Mouse (Mus musculus) MEL (cell line): ENCODE data around the gene Pld5. TPM values are rescaled to one million over a fixed set of nuclear protein-coding genes. Genes with fewer than 3 reads are reported as not detected.
"Not testable (repeated sequence)": the region's sequence is repeated elsewhere in the genome, so short reads cannot be mapped to it uniquely, and the experiment has no call there.

ENCODE experiments used
- DNase-seq: peaks from one replicate; pipeline ENCODE4 v3.0.0; 2011; ENCODE audit warnings: low read depth, low spot score
- H3K27ac ChIP-seq: 2 replicates; pipeline ENCODE4 v1.5.1; 2012; ENCODE audit warnings: low read depth, mild to moderate bottlenecking, control low read depth, low read length, moderate library complexity; ENCODE audit not compliant: control insufficient read depth
- H3K27me3 ChIP-seq, 2 experiments: fragments of 150-350 bp in 1 of 2; sonication (generic) in 1 of 2; 2 replicates each; pipeline ENCODE4 v1.6.1; 2012; ENCODE audit warnings: low read length in 2 of 2, mild to moderate bottlenecking in 2 of 2, improper control_type of control experiment in 1 of 2, moderate library complexity in 1 of 2; ENCODE audit not compliant: insufficient read depth in 2 of 2, control insufficient read depth in 1 of 2
- H3K36me3 ChIP-seq, 2 experiments: 2 replicates each; pipeline ENCODE4 v1.6.1; 2012 to 2014; ENCODE audit warnings: low read length in 2 of 2, improper control_type of control experiment in 1 of 2, inconsistent platforms in 1 of 2, mild to moderate bottlenecking in 1 of 2; ENCODE audit not compliant: insufficient read depth in 2 of 2, control insufficient read depth in 1 of 2
- H3K4me1 ChIP-seq, 2 experiments: fragments of 150-350 bp in 1 of 2; sonication (generic) in 1 of 2; 2 replicates each; pipeline ENCODE4 v1.6.1; 2012; ENCODE audit warnings: low read length in 2 of 2, improper control_type of control experiment in 1 of 2, mild to moderate bottlenecking in 1 of 2; ENCODE audit not compliant: insufficient read depth in 2 of 2, control insufficient read depth in 1 of 2
- H3K4me3 ChIP-seq, 2 experiments: fragments of 150-350 bp in 1 of 2; sonication (generic) in 1 of 2; 2 replicates each; pipeline ENCODE4 v1.5.1; 2012; ENCODE audit warnings: low read depth in 2 of 2, low read length in 2 of 2, mild to moderate bottlenecking in 2 of 2, moderate library complexity in 2 of 2, control low read depth in 1 of 2, improper control_type of control experiment in 1 of 2; ENCODE audit not compliant: control insufficient read depth in 1 of 2, insufficient read depth in 1 of 2
- H3K79me2 ChIP-seq: 2 replicates; pipeline ENCODE4 v1.6.1; 2012; ENCODE audit warnings: mild to moderate bottlenecking, low read length, moderate library complexity; ENCODE audit not compliant: control insufficient read depth, poor library complexity, insufficient read depth
- H3K9ac ChIP-seq: 2 replicates; pipeline ENCODE4 v1.6.1; 2012; ENCODE audit warnings: low read depth, mild to moderate bottlenecking, control low read depth, low read length, moderate library complexity; ENCODE audit not compliant: control insufficient read depth, poor library complexity, severe bottlenecking
- H3K9me3 ChIP-seq: fragments of 150-350 bp; sonication (generic); replicated peaks from 2 replicates; pipeline ENCODE4 v1.6.1; 2012; ENCODE audit warnings: mild to moderate bottlenecking, low read length, improper control_type of control experiment, moderate library complexity; ENCODE audit not compliant: insufficient read depth
- BHLHE40 ChIP-seq: IDR thresholded peaks from 2 replicates; pipeline ENCODE4 v1.6.1; 2012; ENCODE audit warnings: low read depth, mild to moderate bottlenecking, inconsistent platforms, low read length, improper control_type of control experiment, borderline replicate concordance
- CHD1 ChIP-seq: IDR thresholded peaks from 2 replicates; pipeline ENCODE4 v1.6.1; 2012; ENCODE audit warnings: low read depth, mild to moderate bottlenecking, inconsistent platforms, low read length, improper control_type of control experiment
- CHD2 ChIP-seq: IDR thresholded peaks from 2 replicates; pipeline ENCODE4 v1.6.1; 2011; ENCODE audit warnings: low read length, improper control_type of control experiment
- CTCF ChIP-seq, 3 experiments: IDR thresholded peaks in 2 of 3; conservative IDR thresholded peaks in 1 of 3; 2 replicates each; pipeline ENCODE4 v1.5.1; 2011 to 2012; ENCODE audit warnings: low read length in 3 of 3, low read depth in 2 of 3, mild to moderate bottlenecking in 2 of 3, improper control_type of control experiment in 1 of 3, inconsistent platforms in 1 of 3, mixed read lengths in 1 of 3, moderate library complexity in 1 of 3; ENCODE audit not compliant: control insufficient read depth in 1 of 3, insufficient read depth in 1 of 3, poor library complexity in 1 of 3, severe bottlenecking in 1 of 3
- E2F4 ChIP-seq: IDR thresholded peaks from 2 replicates; pipeline ENCODE4 v1.6.1; 2011; ENCODE audit warnings: low read depth, low read length, improper control_type of control experiment, borderline replicate concordance
- ELF1 ChIP-seq: IDR thresholded peaks from 2 replicates; pipeline ENCODE4 v1.6.1; 2014; ENCODE audit warnings: low read depth, mild to moderate bottlenecking, inconsistent platforms, low read length, improper control_type of control experiment, moderate library complexity
- ETS1 ChIP-seq: IDR thresholded peaks from 2 replicates; pipeline ENCODE4 v1.6.1; 2012; ENCODE audit warnings: low read depth, mild to moderate bottlenecking, inconsistent platforms, low read length, improper control_type of control experiment, moderate library complexity
- GABPA ChIP-seq: IDR thresholded peaks from 2 replicates; pipeline ENCODE4 v1.6.1; 2012; ENCODE audit warnings: low read depth, mild to moderate bottlenecking, inconsistent platforms, low read length, improper control_type of control experiment, moderate library complexity
- GATA1 ChIP-seq: IDR thresholded peaks from 2 replicates; pipeline ENCODE4 v1.6.1; 2011; ENCODE audit warnings: low read depth, low read length, improper control_type of control experiment
- KAT2A ChIP-seq: conservative IDR thresholded peaks from 2 replicates; pipeline ENCODE4 v1.6.1; 2012; ENCODE audit warnings: low read depth, low read length, improper control_type of control experiment, inconsistent platforms
- MAFK ChIP-seq: IDR thresholded peaks from 2 replicates; pipeline ENCODE4 v1.6.1; 2011; ENCODE audit warnings: low read depth, mild to moderate bottlenecking, low read length, improper control_type of control experiment, borderline replicate concordance
- MXI1 ChIP-seq: IDR thresholded peaks from 2 replicates; pipeline ENCODE4 v1.6.1; 2011; ENCODE audit warnings: mild to moderate bottlenecking, low read depth, low read length, improper control_type of control experiment
- MYB ChIP-seq: IDR thresholded peaks from 2 replicates; pipeline ENCODE4 v1.6.1; 2011; ENCODE audit warnings: mild to moderate bottlenecking, low read depth, low read length, improper control_type of control experiment
- MYC ChIP-seq: IDR thresholded peaks from 2 replicates; pipeline ENCODE4 v1.6.1; 2011; ENCODE audit warnings: low read depth, mild to moderate bottlenecking, low read length, improper control_type of control experiment, moderate library complexity
- NELFE ChIP-seq: IDR thresholded peaks from 2 replicates; pipeline ENCODE4 v1.6.1; 2011; ENCODE audit warnings: low read depth, low read length, improper control_type of control experiment
- NRF1 ChIP-seq: IDR thresholded peaks from 2 replicates; pipeline ENCODE4 v1.6.1; 2014; ENCODE audit warnings: low read depth, mild to moderate bottlenecking, inconsistent platforms, low read length, improper control_type of control experiment, moderate library complexity; ENCODE audit not compliant: poor library complexity, insufficient read depth, severe bottlenecking
- POLR2AphosphoS2 ChIP-seq: IDR thresholded peaks from 2 replicates; pipeline ENCODE4 v1.6.1; 2011; ENCODE audit warnings: low read length, improper control_type of control experiment
- POLR2AphosphoS5 ChIP-seq: IDR thresholded peaks from 2 replicates; pipeline ENCODE4 v1.6.1; 2012; ENCODE audit warnings: low read depth, borderline replicate concordance, mild to moderate bottlenecking, inconsistent platforms, low read length, moderate library complexity, mixed read lengths
- RAD21 ChIP-seq: IDR thresholded peaks from 2 replicates; pipeline ENCODE4 v1.6.1; 2011; ENCODE audit warnings: mild to moderate bottlenecking, low read depth, low read length, improper control_type of control experiment
- SIN3A ChIP-seq: IDR thresholded peaks from 2 replicates; pipeline ENCODE4 v1.6.1; 2012; ENCODE audit warnings: low read length, improper control_type of control experiment, inconsistent platforms
- UBTF ChIP-seq: IDR thresholded peaks from 2 replicates; pipeline ENCODE4 v1.6.1; 2012; ENCODE audit warnings: low read depth, mild to moderate bottlenecking, inconsistent platforms, low read length, improper control_type of control experiment, moderate library complexity, borderline replicate concordance; ENCODE audit not compliant: insufficient read depth
- USF1 ChIP-seq: IDR thresholded peaks from 2 replicates; pipeline ENCODE4 v1.6.1; 2014; ENCODE audit warnings: low read depth, mild to moderate bottlenecking, inconsistent platforms, low read length, improper control_type of control experiment, moderate library complexity
- USF2 ChIP-seq, 2 experiments: IDR thresholded peaks; 2 replicates each; pipeline ENCODE4 v1.6.1; 2011 to 2012; ENCODE audit warnings: improper control_type of control experiment in 2 of 2, low read length in 2 of 2, borderline replicate concordance in 1 of 2, inconsistent platforms in 1 of 2, low read depth in 1 of 2, mild to moderate bottlenecking in 1 of 2; ENCODE audit not compliant: insufficient read depth in 1 of 2
- ZKSCAN1 ChIP-seq: IDR thresholded peaks from 2 replicates; pipeline ENCODE4 v1.6.1; 2012; ENCODE audit warnings: low read depth, mild to moderate bottlenecking, inconsistent platforms, low read length, improper control_type of control experiment, moderate library complexity
- ZMIZ1 ChIP-seq: IDR thresholded peaks from 2 replicates; pipeline ENCODE4 v1.6.1; 2012; ENCODE audit warnings: low read depth, mild to moderate bottlenecking, inconsistent platforms, low read length, improper control_type of control experiment, moderate library complexity
- ZNF384 ChIP-seq: IDR thresholded peaks from 2 replicates; pipeline ENCODE4 v1.6.1; 2012; ENCODE audit warnings: low read depth, mild to moderate bottlenecking, inconsistent platforms, low read length, improper control_type of control experiment
- polyA plus RNA-seq, 2 experiments: library from polyadenylated mRNA; stranded (reverse) in 1 of 2; unstranded in 1 of 2; fragments of >175 nt in 1 of 2; fragments of >200 nt in 1 of 2; gene quantifications; 2 replicates each; pipeline versions ENCODE4 v1.2.1 to v1.2.4; 2012; ENCODE audit warnings: low replicate concordance in 2 of 2, low read depth in 1 of 2; ENCODE audit not compliant: insufficient read length in 2 of 2, insufficient read depth in 1 of 2, missing spikeins in 1 of 2
- total RNA-seq: library from RNA; depleted of rRNA; stranded (reverse); fragments of 300-350 nt; gene quantifications from 2 replicates; pipeline ENCODE4 v1.2.3, GENCODE M21; 2012

The Pld5 gene
- total and polyA plus RNA-seq, 3 experiments = 0.01 TPM; not detected in 2

DNA sequence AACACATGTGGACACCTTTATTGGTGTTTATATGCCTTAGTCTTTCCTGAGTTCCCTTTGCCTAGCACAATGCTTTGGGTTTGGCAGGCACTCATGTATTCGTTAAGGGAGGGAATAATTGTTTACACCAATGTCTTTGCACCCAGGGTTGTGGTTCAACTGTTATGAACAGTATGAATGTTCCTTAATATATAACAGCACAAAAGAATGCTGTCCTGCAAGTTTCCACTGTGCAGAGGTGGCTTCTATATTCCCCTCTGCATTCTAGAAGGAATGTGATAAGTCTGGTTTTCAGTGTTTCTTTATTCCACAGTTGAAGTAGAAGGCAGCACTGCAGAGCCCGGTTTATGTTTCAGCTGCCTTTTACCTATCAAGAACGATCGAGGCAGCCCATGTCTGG lies 286.2 kb downstream of the Pld5 start:
- Histone ChIP-seq H3K27me3 (no peaks in the 10 kb centered on the region), H3K36me3 (no peaks in the 10 kb centered on the region), H3K79me2 (no peaks in the 10 kb centered on the region), H3K9me3 (no peaks in the 10 kb centered on the region), H3K27ac (no peak overlapping the region), H3K4me3 (no peak overlapping the region), H3K4me1 (no peaks in the 10 kb centered on the region), H3K9ac (no peak overlapping the region)
- DNase-seq = no peak
- no peak for TF ChIP-seq MYB
- no peak for TF ChIP-seq MXI1
- TF ChIP-seq E2F4 = no peak
- TF ChIP-seq GABPA = no peak
- no peak for TF ChIP-seq SIN3A
- TF ChIP-seq ELF1 = no peak
- no peak for TF ChIP-seq NELFE
- no peak for TF ChIP-seq USF2 (IDR thresholded peaks at IDR 0.05; ENCODE audit: borderline replicate concordance in 1 of 2, insufficient read depth in 1 of 2, low read depth in 1 of 2, low read length in 2 of 2)
- no peak for TF ChIP-seq KAT2A
- no peak for TF ChIP-seq CTCF (IDR thresholded peaks at IDR 0.05 in 2 of 3, conservative IDR thresholded peaks at IDR 0.05 in 1 of 3; ENCODE audit: control insufficient read depth in 1 of 3, insufficient read depth in 1 of 3, low read depth in 2 of 3, low read length in 3 of 3, poor library complexity in 1 of 3, severe bottlenecking in 1 of 3)
- TF ChIP-seq CHD1 = no peak
- no peak for TF ChIP-seq CHD2
- TF ChIP-seq ZMIZ1 = no peak
- no peak for TF ChIP-seq BHLHE40
- TF ChIP-seq ZKSCAN1 = no peak
- TF ChIP-seq RAD21 = no peak

DNA sequence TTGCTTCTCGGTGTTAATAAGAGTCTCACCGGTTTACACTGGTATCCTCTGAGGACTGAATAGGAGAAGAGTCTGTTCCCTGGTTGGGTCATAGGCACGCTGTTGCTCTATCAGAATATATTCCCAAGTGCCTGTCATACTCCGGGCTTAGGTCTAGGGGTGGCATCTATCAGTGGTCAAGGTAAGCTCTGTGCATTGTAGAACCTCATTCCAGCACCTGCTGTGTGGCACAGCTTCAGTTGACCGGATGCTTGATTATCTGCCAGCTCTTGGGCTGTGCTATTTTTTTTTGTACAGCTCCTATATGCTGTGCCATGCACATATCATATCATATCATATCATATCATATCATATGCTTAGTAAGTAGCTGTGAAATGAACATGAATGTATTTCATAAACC lies 286.7 kb downstream of the Pld5 start:
- Histone ChIP-seq H3K4me1 (no peaks in the 10 kb centered on the region), H3K27ac (no peak overlapping the region), H3K9me3 (no peaks in the 10 kb centered on the region), H3K27me3 (no peaks in the 10 kb centered on the region), H3K79me2 (no peaks in the 10 kb centered on the region), H3K9ac (no peak overlapping the region), H3K36me3 (no peaks in the 10 kb centered on the region), H3K4me3 (no peak overlapping the region)
- no peak for DNase-seq
- no peak for TF ChIP-seq GATA1
- no peak for TF ChIP-seq ELF1
- no peak for TF ChIP-seq MAFK
- no peak for TF ChIP-seq ETS1
- no peak for TF ChIP-seq ZKSCAN1
- no peak for TF ChIP-seq E2F4
- no peak for TF ChIP-seq UBTF
- no peak for TF ChIP-seq USF2 (IDR thresholded peaks at IDR 0.05; ENCODE audit: borderline replicate concordance in 1 of 2, insufficient read depth in 1 of 2, low read depth in 1 of 2, low read length in 2 of 2)
- no peak for TF ChIP-seq MYB
- no peak for TF ChIP-seq MYC
- no peak for TF ChIP-seq POLR2AphosphoS5
- no peak for TF ChIP-seq CHD2
- TF ChIP-seq ZNF384 = no peak
- no peak for TF ChIP-seq NRF1
- no peak for TF ChIP-seq POLR2AphosphoS2
- TF ChIP-seq USF1 = no peak
- no peak for TF ChIP-seq CTCF (IDR thresholded peaks at IDR 0.05 in 2 of 3, conservative IDR thresholded peaks at IDR 0.05 in 1 of 3; ENCODE audit: control insufficient read depth in 1 of 3, insufficient read depth in 1 of 3, low read depth in 2 of 3, low read length in 3 of 3, poor library complexity in 1 of 3, severe bottlenecking in 1 of 3)

DNA sequence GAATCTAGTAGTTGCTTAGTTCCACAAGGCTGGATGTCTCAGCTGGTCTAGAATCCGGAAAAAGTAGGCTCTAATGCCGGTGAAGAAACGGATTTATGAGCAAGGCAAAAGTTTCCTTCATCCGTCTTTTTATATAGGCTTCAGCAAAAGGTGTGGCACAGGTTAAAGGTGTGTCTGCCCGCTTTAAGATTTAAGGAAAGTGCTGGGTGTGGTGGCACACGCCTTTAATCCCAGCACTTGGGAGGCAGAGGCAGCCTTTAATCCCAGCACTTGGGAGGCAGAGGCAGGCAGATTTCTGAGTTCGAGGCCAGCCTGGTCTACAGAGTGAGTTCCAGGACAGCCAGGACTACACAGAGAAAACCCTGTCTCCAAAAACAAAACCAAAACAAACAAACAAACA lies 296.1 kb downstream of the Pld5 start, which contains the start of gene Rbm8a2:
Gene Rbm8a2, minus strand, starts transcription at position 101 of the 400 bp plus-strand sequence.
- not testable (repeated sequence) for H3K9me3 ChIP-seq, H3K27me3 ChIP-seq, H3K9ac ChIP-seq, H3K4me1 ChIP-seq, H3K4me3 ChIP-seq, H3K36me3 ChIP-seq, H3K79me2 ChIP-seq, H3K27ac ChIP-seq, DNase-seq
